Mouse (Mus musculus) cortical plate, adult 2 months (tissue): ENCODE results near the gene Tmem256. TPM values are rescaled to one million over a fixed set of nuclear protein-coding genes. Genes with fewer than 3 reads are reported as not detected.

Experiments used
- H3K27ac ChIP-seq: fragments of 200-500 bp; 2 replicates; pipeline ENCODE4 v1.5.1; 2012; ENCODE audit warnings: low read length, control low read depth, inconsistent platforms; ENCODE audit not compliant: insufficient read depth
- H3K4me1 ChIP-seq: fragments of 200-500 bp; 2 replicates; pipeline ENCODE4 v1.6.1; 2011; ENCODE audit warnings: low read length; ENCODE audit not compliant: control insufficient read depth, insufficient read depth
- H3K4me3 ChIP-seq: fragments of 200-500 bp; 2 replicates; pipeline ENCODE4 v1.5.1; 2011; ENCODE audit warnings: mild to moderate bottlenecking, low read length, control low read depth; ENCODE audit not compliant: insufficient read depth
- CTCF ChIP-seq: fragments of 200-500 bp; IDR thresholded peaks from 2 replicates; pipeline ENCODE4 v1.5.1; 2011; ENCODE audit warnings: mild to moderate bottlenecking, control low read depth, low read length; ENCODE audit not compliant: insufficient read depth; ENCODE audit errors: extremely low read depth
- POLR2A ChIP-seq: fragments of 200-500 bp; IDR thresholded peaks from 2 replicates; pipeline ENCODE4 v1.6.1; 2011; ENCODE audit warnings: mild to moderate bottlenecking, low read length, control low read depth; ENCODE audit not compliant: insufficient read depth; ENCODE audit errors: extremely low read depth
- polyA plus RNA-seq: library from polyadenylated mRNA; depleted of rRNA; stranded (reverse); fragments of >200 nt; gene quantifications from 2 replicates; pipeline ENCODE4 v1.2.3, GENCODE M21; 2012

Tmem256 gene
- polyA plus RNA-seq, 1 experiment: 234 TPM

GRCm38 (mm10) chr11:69867335-69867734 lies 29.0 kb downstream of the Tmem256 start:
- TF ChIP-seq CTCF (no peak), POLR2A (no peak)
- H3K4me3 ChIP-seq: no peak overlapping the region
- H3K4me1 ChIP-seq: peaks cover 2% of the 10 kb centered on the region; the same call in 1 of the 2 replicates
- H3K27ac ChIP-seq: no peak overlapping the region

- no peak for TF ChIP-seq CTCF
- TF ChIP-seq POLR2A: no peak
- Histone ChIP-seq H3K4me1 (peaks cover 2% of the 10 kb centered on the region; the same call in 1 of the 2 replicates), H3K4me3 (no peak overlapping the region), H3K27ac (no peak overlapping the region)
Measured at GRCm38 (mm10) chr11:69870289-69871069, 32.2 kb downstream of the Tmem256 start.

- H3K4me1 ChIP-seq: no peaks in the 10 kb centered on the region
- H3K27ac ChIP-seq: no peak overlapping the region
- no peak for TF ChIP-seq POLR2A
- TF ChIP-seq CTCF: no peak
- H3K4me3 ChIP-seq: no peak overlapping the region
Measured at GRCm38 (mm10) chr11:69871822-69872221, 33.5 kb downstream of the Tmem256 start.

- H3K4me1 ChIP-seq: no peaks in the 10 kb centered on the region
- H3K27ac ChIP-seq: no peak overlapping the region
- TF ChIP-seq CTCF: no peak
- TF ChIP-seq POLR2A: no peak
- no peak overlapping the region for H3K4me3 ChIP-seq
Measured at GRCm38 (mm10) chr11:69872451-69872850, 34.1 kb downstream of the Tmem256 start.

GRCm38 (mm10) chr11:69876186-69876585 lies 37.9 kb downstream of the Tmem256 start:
- Histone ChIP-seq H3K4me3 (no peak overlapping the region), H3K4me1 (no peaks in the 10 kb centered on the region), H3K27ac (no peak overlapping the region)
- TF ChIP-seq CTCF (no peak), POLR2A (no peak)

- H3K4me3 ChIP-seq: no peak overlapping the region
- H3K4me1 ChIP-seq: no peaks in the 10 kb centered on the region
- TF ChIP-seq CTCF (peak; percentile 71), POLR2A (no peak)
- no peak overlapping the region for H3K27ac ChIP-seq
Measured at GRCm38 (mm10) chr11:69876867-69877266, 38.6 kb downstream of the Tmem256 start.

- no peak within 1 kb of the TSS for H3K27ac ChIP-seq
- H3K4me3 ChIP-seq: no peak within 1 kb of the TSS
- no peaks in the 10 kb centered on the region for H3K4me1 ChIP-seq
- TF ChIP-seq POLR2A (no peak), CTCF (no peak)
Measured at GRCm38 (mm10) chr11:69877878-69878277, 39.6 kb downstream of the Tmem256 start, which contains the start of gene Tmem95. Gene Tmem95, minus strand, starts transcription at chr11:69878018.

GRCm38 (mm10) chr11:69878399-69878798 lies 40.1 kb downstream of the Tmem256 start:
- Histone ChIP-seq H3K27ac (no peak overlapping the region), H3K4me3 (no peak overlapping the region), H3K4me1 (no peaks in the 10 kb centered on the region)
- no peak for TF ChIP-seq CTCF
- no peak for TF ChIP-seq POLR2A

- no peak for TF ChIP-seq POLR2A
- TF ChIP-seq CTCF: no peak
- no peak overlapping the region for H3K4me3 ChIP-seq
- H3K4me1 ChIP-seq: no peaks in the 10 kb centered on the region
Measured at GRCm38 (mm10) chr11:69878952-69879351, 40.6 kb downstream of the Tmem256 start.

GRCm38 (mm10) chr11:69879711-69880110 lies 41.4 kb downstream of the Tmem256 start:
- H3K4me1 ChIP-seq: no peaks in the 10 kb centered on the region
- TF ChIP-seq CTCF: no peak
- no peak for TF ChIP-seq POLR2A
- no peak overlapping the region for H3K4me3 ChIP-seq
- no peak overlapping the region for H3K27ac ChIP-seq

More at GRCm38 (mm10) chr11:69878952-69879351, 40.6 kb downstream of the Tmem256 start:
- H3K27ac ChIP-seq: no peak overlapping the region

GRCm38 (mm10) chr11:69880506-69880852 lies 42.2 kb downstream of the Tmem256 start:
- Histone ChIP-seq H3K4me1 (no peaks in the 10 kb centered on the region), H3K4me3 (peak overlapping the region; percentile 33), H3K27ac (peak overlapping the region; percentile 51; the same call in 1 of the 2 replicates)
- TF ChIP-seq POLR2A: no peak
- peak; percentile 57 for TF ChIP-seq CTCF
